Mouse (Mus musculus) myocyte (in vitro differentiated cells): Measurements from ENCODE around the gene Prrc2a.

Experiments used
- CEBPB ChIP-seq: IDR thresholded peaks from 2 replicates; pipeline ENCODE4 v1.6.1; 2011; ENCODE audit warnings: mild to moderate bottlenecking, moderate library complexity; ENCODE audit not compliant: poor library complexity, insufficient read depth, severe bottlenecking
- POLR2A ChIP-seq: IDR thresholded peaks from one replicate; pipeline ENCODE4 v1.6.1; 2011; ENCODE audit warnings: low read depth, mild to moderate bottlenecking, control low read depth, moderate library complexity; ENCODE audit not compliant: insufficient read length
- POLR2AphosphoS2 ChIP-seq: IDR thresholded peaks from one replicate; pipeline ENCODE4 v1.6.1; 2011; ENCODE audit warnings: low read depth, control low read depth; ENCODE audit not compliant: insufficient read length
- REST ChIP-seq: IDR thresholded peaks from one replicate; pipeline ENCODE4 v1.6.1; 2011; ENCODE audit warnings: mild to moderate bottlenecking, control low read depth, moderate library complexity; ENCODE audit not compliant: insufficient read depth, insufficient read length
- TCF12 ChIP-seq: IDR thresholded peaks from one replicate; pipeline ENCODE4 v1.6.1; 2011; ENCODE audit warnings: mild to moderate bottlenecking, control low read depth; ENCODE audit not compliant: poor library complexity, insufficient read depth, severe bottlenecking
- TCF3 ChIP-seq: IDR thresholded peaks from one replicate; pipeline ENCODE4 v1.6.1; 2011; ENCODE audit warnings: low read depth, control low read depth; ENCODE audit not compliant: insufficient read length
- USF1 ChIP-seq: IDR thresholded peaks from one replicate; pipeline ENCODE4 v1.6.1; 2011; ENCODE audit warnings: low read depth, mild to moderate bottlenecking, control low read depth, moderate library complexity

DNA sequence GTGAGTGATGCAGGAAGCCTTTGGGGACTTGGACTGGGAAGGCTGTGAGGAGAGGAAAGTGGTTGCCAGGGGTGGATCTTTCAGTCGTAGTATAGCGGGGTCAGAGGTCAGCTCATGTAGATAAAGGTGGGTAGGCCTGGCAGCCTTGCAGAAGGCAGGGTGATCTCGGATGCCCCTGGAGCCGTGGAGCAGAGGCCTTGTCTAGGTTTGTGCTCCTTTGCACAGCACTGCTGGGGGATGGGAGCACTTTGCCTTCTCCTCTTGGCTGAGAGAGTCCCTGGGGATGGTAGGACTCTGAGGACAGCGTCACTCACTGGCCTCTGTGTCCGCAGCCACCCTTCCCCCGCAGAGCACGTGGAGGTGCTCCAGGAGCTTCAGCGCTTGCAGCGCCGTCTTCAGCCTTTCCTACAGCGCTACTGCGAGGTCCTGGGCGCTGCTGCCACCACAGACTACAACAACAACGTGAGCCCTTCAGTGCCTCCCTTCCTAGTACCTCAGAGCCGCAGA is 24.2 kb downstream of the Prrc2a start:
- TF ChIP-seq POLR2A (no peak), CEBPB (no peak), USF1 (no peak), POLR2AphosphoS2 (no peak), TCF12 (no peak), REST (no peak), TCF3 (no peak)
